Mouse (Mus musculus): Measurements from ENCODE around the gene Lnx1. TPM values are rescaled to one million over a fixed set of nuclear protein-coding genes. Genes with fewer than 3 reads are reported as not detected.

Gene Lnx1
- total RNA-seq, 2 experiments from 2014 or later = 3.9 to 5.0 TPM

DNA sequence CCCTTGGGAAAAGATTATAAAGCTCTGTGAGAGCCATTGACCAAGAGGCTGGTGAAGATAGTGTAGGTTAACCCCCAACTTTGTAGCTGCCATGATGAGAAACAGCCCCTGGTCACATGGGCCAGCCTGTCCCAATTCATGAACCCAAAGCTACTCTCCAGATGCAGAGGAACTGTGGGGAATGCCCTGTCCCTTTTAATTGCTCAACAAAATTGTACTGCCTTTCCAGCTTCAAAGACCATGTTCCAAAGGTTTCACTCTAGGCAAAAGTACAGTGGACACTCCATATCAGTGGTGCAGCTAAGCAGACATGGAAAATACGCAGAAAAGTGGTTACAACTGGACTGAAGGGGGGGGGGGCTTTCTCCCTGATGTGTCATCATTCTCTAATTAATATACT is 53.6 kb downstream of the Lnx1 start:
- DNase-seq = no peak

DNA sequence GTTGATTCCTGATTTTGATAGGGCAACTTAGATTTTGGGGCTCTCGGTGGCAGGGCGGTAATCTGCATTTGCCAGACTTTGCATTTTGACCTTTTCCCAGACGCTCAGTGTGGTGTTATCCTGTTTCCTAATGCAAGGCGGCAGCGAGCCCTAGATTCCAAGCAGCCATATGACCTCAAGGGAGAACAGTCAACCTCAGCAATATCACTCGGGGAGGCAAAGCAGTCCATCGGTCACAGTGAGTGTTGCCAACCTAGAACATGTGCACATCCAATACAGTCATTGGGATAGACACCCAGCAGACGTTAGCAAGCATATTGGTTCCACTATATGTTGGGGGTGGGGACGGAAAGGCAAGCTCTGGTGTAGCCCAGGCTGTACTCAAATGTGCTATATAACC is 54.5 kb downstream of the Lnx1 start:
- peak in 1 of 2 experiments; percentile 13 for DNase-seq

DNA sequence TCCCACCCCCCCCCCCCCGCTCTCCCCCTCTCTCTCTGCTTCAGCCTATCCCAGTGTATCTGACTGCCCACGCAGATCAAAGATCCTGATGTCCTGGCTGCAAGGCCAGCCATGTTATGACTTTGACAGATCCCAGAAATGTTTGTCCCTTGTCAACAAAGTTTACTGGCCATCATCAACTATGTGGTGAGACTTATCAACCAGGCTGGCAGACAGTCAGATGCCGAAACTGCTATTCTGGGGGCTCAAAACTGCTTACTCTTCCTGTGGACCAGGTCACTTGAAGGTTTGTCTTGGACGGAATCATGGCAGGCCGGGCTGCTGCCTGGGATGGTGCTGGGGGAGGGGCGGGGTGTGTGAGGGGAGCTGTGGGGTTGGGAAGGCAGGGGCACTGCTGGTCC is 55.1 kb downstream of the Lnx1 start:
- peak; percentile 15 to 45 for DNase-seq

DNA sequence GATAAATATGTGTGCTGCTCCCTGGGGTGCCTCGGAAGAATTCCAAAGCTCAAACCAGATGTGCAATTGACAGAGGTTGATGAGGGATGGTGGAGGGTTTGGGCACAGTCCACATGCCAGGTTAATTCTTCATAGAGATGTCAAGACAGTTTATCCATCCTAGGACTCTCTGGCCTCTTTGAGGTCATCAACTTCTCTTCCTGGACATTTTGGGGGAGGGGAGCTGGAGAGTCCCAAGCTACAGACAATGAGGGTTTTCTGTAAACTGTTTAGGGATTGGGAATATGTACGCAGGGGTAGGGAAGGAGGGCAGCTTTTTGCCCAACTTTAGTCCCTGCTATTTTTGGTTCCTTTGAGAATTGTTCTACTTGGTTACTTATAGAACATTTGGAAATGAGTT is 60.4 kb downstream of the Lnx1 start:
- DNase-seq = no peak

DNA sequence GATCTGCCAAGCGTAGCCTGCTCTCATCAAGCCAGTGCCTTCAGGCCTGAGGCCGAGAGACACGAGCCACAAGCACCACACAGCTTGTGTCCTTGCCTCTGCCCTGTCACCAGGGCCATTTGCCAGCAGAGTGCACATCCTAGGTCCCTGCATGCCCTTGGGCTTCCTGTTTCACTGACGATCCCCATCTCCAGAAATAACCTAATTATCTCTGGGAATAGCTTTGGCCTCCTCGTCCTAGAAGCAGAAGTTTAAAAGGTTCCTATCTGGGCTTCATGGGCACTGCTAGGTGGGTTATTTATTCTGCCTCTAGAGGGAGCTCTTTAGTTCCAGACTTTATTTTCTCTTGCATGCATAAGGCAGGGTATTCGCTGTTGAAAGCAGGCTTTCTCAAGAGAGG is 61.7 kb downstream of the Lnx1 start:
- DNase-seq = peak; percentile 65 to 73

DNA sequence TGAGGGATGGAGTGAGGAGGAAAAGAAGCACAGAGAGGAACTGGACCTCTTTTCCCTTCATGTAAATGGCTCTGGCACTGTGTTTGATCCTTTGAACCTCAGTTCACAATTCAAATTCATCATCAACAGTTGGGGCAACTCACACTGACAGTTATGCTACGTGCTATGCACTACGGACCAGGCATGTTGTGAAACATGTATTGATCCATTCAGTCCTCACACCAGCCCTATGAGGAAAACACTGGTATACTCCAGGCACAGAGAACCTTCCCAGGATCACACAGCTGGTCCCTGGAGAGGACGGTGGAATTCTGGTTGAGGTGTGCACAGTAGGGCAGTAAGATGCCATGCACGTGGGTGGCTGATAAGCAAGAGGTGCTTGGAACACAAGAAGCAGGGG is 62.2 kb downstream of the Lnx1 start:
- DNase-seq = no peak

DNA sequence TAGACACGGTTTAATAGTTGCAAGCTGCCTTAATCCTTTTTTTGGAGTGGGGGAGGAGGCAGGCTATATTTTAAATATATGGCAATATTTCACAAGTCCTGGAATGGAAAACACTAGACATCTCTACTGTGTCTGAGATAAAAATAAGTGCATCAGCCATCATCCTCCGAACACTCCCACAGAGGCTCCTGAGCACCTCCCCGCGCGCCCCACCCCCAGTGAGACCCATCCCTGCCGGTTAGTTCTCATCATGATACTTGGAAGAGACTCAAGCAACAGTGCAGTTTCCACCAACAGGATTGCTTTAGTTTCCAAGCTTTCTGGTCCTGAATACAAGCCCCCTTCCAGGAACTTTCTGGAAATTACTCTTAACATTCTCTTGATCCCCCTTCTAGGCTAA is 63.2 kb downstream of the Lnx1 start:
- DNase-seq = no peak

DNA sequence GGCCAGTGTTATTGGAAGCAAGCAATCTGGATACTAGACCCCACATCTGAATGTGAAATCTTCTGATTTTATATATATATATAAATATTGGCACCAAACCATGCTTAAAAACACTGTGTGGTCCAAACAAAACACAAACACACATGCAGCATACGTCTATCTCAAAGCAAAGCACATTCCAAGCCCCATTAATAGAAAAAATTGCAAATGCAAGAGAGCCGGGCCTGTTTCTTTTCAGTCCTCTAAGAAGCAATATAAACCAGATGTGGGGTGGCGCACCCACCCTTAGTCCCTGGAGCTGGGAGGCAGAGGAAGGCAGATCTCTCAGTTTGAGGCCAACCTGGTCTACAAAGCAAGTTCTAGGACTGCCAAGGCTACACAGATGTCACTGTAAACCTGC is 68.3 kb downstream of the Lnx1 start:
- no peak for DNase-seq

DNA sequence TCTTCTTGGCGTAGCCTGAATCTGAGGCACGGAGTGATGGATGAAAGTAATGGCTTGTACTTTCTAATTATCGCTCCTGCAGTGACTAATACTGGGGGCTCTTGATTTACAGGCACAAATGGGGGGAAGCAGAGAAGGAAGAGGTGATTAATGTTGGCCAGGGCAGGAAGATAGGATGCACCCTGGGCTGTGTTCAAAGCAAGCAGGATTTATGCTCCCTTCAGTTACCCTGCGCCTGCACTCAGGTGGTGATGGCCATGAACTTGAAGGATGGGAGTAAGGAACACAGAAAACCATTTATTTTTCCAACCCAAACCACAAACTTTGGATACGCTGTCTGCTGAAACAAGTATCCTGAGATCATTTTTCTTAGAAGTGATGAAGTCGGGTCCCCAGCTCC is 69.3 kb downstream of the Lnx1 start:
- DNase-seq = no peak

DNA sequence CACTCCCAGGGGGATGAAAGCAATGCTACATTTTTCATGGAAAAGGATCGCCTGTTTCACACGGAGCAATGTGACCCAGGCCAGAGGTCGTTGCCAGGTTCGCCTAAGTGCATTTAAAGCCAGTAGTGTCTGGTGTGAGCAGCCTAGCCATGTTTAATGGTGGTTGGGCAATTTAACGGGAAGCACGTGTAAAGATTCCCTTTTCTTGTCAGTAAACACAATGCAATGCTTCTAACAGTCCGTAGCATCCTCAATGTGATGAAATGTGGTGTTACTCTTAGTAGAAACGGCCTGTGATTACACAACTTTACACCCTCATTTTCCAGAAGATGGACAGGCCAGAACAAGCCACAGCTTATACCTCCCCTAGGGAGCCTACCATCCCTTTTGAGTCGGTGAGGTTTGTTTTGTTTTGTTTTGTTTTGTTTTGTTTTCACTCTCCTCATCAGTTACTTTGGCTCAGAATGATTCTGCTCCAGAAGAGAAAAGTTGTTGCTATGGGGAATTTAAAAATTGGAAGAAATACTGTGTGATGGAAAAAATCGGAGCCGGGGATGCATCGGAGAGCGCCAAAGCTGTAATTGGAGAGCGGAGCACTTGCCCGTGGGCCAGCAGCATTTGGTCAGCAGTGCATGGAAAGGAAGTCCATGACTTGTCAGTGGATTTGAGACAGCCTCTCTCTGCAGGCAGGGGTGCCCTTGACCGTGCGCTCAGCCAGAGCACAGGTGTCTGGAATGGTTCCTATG is 70.2 kb downstream of the Lnx1 start:
- no peak for DNase-seq

DNA sequence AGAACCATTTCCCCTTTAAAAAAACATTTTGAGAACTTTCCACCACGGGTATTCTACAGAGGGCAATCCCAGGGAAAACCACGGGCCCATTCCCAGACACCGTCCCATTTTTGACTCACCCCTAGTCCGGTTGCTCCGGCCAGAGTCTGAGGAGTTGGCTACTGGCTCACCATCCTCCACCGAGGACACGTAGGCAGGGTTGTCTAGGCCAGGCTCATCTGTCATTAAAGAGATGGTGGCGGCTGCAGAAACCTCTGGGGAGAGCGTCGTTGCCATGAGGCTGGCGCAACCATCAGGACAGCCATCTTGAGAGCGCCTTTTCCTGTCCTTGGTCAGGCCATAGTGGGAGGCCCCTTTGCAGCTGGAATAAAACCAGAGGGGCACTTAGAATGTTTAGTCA is 74.7 kb downstream of the Lnx1 start:
- no peak for DNase-seq

DNA sequence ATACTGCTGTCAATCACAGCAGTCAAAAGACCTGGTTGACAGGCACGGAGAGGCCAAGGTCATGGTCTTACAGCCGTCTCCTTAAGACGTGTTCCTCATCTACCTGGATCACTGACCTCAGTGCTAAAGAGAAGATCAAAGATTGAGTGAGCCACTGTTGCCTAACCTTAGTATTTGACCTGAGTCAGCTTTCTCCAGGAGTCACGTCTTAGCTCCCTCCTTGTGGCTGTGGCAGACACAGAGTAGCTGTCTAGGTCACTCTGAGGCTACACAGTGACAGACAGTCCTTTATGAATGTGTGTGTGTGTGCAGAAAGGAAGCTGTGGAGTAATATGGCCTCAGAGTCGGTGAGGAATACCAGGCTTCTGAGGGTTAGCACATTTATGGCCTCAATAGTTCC is 78.3 kb downstream of the Lnx1 start:
- no peak for DNase-seq

DNA sequence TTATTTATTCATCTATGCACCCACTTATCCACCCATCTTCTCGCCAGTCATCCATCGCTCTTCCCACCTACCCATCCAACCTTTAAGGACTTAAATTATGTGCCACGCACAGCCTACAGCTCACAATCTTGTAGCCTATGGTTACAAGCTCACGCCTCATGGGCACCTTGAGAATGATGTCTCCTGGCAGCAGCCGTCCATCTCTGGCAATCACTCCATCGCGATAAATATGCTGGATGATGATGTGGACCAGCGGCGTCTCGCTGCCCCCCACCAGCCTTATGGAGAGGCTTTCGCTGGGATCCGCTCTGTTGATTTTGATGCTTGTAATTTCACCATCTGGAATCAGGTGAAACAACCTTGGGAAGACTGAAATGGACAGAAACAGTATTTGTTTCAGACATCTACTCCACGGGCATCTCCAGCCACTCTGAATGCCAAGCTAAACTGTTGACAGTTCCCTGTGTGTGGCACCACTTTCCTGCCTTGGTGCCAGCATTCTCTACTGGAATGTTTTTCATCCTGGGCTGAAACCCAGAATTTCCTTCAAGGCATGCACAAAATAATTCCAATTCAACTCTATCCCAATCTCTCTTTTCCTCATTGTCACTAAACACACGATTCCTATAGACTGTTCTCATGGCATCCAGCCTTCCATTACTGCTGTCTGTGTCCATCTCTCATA is 79.3 kb downstream of the Lnx1 start:
- no peak for DNase-seq

DNA sequence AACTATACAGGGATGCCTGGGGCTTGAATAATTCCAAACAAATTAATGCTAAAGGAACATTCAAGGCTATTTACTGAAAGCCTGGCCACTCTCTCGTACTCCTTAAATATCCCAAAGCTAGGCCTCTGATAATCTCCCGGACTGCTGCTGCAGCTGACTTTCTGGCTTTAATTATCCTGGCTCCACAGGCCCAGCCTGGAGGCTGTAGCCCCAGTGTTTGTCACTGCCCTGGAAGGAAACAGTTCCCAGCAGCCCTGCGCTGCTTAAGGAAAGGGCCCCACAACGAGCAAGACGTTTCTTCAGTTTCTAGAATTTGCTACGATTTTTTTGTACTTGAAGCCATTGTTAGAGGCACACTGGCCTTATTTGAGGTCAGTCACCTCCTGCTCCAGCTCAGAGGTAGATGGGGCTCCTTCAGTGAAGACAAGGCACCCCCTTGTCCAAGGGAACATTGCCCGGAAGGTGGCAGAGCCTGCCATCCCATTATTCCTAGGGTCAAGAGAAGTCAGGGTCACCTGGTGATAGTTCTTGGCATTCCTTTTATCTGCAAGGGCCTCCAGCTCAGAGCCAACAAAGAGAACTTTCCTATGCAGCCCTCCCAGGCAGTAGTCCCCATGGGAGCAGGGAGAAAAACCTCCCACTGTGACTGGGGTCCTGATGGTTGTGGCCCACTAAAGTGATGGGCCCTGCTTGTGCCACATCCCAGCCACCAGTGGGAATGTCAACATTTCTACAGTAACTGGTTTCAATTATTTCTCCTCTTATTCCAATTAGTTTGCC is 80.8 kb downstream of the Lnx1 start:
- DNase-seq = no peak

DNA sequence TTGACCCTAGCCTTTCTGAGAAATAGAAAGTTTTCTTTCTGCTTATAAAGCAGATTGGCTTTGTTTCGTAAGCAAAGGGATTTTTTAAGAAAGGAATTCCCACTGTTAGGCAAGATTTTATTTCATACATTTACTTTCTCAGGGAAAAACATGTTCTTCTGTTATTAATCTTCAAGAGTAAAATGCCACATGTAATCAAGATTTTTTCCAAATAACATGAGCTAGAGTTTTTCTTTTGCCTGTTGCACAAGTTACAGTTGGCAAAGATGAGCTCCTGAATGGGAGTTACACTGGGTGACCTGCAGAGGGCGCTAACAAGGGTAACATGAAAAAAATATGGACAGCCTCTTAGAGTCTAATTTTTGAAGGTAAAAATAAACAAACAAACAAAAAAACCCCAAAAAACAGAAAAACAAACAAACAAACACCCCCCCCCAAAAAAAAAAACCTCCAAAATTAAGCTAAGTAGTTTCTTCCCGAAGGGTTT is 84.1 kb downstream of the Lnx1 start:
- peak; percentile 13 to 64 for DNase-seq

DNA sequence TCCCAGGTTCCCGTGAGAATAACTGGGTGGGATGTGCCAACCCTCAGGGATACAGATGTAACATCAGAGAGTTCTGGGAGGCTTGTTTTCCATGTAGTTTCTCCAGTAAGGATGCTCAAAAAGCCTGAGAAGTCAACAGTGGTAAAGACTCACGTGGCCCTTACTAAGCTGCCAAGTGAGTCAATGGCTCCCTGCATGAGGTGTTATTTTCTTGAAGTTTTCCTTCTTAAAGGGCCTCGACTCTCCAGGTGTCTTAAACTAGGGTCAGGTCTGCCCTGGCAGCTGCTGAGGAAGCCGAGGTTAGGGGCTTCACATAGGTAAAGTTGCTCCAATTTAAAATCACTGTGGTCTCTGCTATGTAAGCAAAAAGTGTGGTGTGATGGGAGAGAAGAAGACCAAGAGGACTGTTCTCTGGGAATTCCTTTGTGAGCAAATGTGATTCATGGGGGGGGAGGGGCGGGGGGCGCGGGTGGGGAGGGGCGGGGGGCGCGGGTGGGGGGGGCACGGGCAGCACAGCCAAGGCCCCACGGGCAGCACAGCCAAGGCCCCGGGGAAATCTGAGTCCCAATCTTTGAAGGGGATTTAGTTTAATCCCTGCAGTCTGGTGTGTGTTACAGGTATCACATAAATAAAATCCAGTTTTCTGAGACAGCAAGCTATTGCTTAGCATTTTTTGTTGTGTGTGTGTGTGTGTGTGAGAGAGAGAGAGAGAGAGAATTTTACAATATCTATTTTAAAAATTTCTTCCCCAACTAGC is 84.7 kb downstream of the Lnx1 start:
- no peak for DNase-seq

DNA sequence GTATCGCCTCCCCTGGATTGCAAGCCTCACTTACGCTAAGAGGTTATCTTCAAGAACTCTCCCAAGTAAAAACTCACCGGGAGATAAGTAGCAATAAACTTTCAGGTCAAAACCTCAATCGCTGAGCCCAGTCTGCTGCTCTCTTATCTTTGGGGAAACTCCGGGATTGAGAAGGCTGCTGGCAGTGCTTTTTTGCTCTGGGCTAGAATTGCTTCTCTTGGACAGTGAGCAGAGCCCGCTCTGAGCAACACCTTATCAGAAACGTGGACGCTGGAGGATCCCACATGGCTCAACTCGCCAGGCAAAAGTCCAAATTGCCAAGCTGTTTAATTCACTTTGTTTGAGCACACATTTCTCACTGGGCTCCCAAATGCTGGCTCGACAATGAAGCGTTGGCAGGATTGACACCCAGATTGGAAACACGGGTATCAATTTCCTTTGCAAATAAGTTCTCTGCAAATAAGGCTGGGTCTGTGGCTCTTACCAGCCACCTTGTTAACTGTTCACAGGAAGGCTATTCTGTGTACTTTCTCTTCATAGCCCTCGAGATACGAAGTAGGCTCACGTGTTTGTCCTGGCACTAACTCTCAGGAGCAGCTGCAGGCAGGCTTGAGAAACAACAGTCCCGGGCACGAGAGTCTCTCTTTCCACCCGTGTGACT is 89.1 kb downstream of the Lnx1 start:
- no peak for DNase-seq

DNA sequence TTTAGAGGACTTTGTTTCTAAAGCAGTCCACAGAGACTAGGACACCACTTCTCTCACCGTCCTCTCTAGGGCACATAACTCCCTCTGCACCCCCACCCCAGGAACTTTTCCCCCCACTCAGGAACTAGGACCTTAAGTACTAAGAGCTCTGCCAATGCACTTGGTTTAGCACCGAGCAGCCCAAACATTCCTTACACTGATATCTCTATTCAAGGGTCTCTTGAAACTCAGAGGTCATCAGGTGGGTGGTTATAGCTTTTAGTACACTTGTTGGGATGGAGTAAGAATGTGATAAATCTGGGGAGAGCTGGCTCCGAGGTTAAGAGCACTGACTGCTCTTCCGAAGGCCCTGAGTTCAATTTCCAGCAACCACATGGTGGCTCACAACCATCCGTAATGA is 90.0 kb downstream of the Lnx1 start:
- DNase-seq = no peak

DNA sequence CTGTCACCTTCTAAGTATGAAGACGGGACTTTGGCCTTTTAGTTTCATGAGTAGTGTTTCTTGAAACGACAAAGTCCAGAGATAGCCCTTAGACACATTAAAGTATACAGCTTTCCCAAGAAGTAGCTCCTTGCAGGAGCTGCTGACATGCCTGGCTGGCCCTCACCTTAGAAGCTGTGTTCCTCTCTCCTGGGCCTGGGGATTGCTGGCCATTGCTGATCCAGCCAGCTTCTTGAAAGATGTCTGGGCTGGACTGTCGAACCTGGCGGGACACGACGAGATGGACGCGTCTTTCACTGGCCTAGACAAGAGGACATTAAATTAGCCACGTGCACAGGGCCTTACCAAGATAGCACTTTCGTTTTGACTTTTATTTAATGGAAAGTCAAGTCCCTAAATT is 92.2 kb downstream of the Lnx1 start:
- no peak for DNase-seq

DNA sequence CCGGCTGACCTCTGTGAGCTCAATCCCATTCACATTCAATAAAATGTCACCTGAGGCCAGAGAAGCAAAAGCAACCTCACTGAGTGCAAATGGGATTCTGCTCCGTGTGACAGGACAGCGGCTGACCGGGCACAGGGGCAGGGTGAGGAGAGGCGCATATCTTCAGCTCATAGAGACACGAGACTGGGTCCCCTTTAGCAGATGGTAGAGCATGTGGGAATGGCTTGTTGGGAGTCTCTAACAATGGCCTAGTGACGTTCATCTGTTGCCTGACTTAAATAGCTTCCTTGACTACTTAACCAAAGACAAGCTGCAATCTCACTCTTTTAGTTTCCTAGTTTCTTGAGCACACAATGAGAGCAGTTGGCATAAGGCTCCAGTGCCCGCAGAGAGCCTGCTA is 96.5 kb downstream of the Lnx1 start:
- no peak for DNase-seq

DNA sequence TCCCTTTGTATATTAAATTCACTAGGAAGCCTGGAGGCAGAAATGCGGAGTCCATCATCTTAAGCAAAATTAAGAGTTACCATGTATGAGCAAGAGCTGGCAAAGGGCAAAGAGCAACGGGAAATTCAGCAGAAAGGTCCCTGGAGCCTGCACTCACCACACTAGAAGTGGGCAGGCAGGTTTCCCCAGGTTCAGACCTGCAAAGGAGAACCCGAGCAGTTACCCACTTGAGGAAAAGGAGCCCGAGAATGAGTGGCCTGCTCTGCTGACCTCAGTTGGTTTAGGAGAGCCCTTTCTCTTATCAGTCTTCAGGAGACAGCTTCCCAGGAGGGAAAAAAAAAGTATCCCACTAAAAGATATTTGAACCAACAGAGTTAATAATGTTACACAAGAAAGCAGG is 99.4 kb downstream of the Lnx1 start:
- no peak for DNase-seq

DNA sequence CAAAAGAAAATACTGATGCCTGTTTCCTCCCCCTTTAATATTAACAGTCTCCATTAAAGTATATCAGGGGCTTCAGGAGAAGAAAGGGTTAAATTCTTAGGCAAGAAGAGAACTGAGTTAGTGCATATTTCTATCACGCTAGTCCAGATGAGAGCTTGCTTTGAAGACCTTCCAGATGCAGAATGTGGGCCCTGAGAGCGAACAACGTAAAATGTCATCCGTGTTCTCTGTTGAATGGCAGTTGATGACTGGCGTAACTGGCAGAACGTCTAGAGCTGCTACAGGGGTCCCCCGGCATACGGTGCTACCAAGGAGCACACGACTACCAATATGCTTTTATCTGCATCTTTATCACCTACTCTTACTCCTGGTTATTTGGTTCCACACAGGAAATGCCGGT is 100.3 kb downstream of the Lnx1 start:
- DNase-seq = no peak
